Mouse (Mus musculus) adrenal gland, adult (tissue): ENCODE results near the gene Gpn2.
A peak's percentile ranks its signal among the peaks of the same experiment; 100 is the strongest.

Source experiments
- DNase-seq, 2 experiments: peaks; one replicate each; pipeline ENCODE4 v3.0.0; 2022 to 2023; ENCODE audit warnings: low spot score in 1 of 2; ENCODE audit not compliant: inconsistent age in 2 of 2

Gpn2 gene

GRCm38 (mm10) chr4:133620668-133621067 is 36.5 kb downstream of the Gpn2 start:
- DNase-seq: peak in 1 of 2 experiments; percentile 2

- no peak for DNase-seq
Observed at GRCm38 (mm10) chr4:133622161-133622695, 38.1 kb downstream of the Gpn2 start.

GRCm38 (mm10) chr4:133624830-133625229 is 40.7 kb downstream of the Gpn2 start:
- DNase-seq: no peak

- DNase-seq: peak; percentile 63 to 75
Observed at GRCm38 (mm10) chr4:133625621-133626071, 41.5 kb downstream of the Gpn2 start.

DNA sequence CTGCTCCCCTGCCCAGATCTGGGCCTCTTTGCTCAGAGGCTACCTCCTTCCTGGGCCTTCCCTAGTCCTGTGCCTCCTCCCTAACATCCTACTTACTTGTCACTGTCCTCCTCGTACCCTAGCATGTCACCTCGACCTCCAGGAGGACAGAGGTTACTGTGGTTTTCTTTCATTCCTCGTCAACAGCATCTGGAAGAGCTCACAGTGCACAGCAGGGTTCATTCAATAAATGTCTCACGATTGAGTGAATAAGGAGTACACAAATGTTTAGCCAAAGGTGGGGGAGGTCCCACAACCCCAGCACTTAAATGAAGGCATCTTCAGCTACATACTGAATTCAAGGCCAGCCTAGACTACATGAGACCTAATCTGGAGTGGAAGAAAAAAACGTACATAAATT is 42.1 kb downstream of the Gpn2 start:
- no peak for DNase-seq

- DNase-seq: no peak
Observed at GRCm38 (mm10) chr4:133626621-133627020, 42.5 kb downstream of the Gpn2 start.

DNA sequence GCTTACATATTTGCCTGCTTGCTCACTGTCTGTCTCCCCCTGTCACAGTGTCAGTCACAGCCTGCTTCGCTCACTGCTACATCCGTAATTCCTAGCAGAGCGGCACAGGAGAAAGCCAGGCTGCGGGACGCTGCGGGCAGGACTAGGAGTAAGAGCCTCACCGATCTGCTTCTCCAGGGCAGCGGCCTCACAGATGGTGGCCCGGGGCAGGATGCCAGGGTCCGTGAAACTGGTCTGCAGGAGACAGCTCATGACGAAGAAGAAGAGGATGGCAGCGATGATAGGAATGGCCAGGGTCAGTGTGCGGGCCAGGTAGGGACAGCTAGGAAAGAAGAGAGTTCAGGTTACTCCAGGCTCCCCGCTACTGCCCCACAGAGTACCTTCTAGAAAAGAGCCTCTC is 42.9 kb downstream of the Gpn2 start:
- no peak for DNase-seq

- DNase-seq: peak in 1 of 2 experiments; percentile 2
Observed at GRCm38 (mm10) chr4:133628517-133628916, 44.4 kb downstream of the Gpn2 start.

DNA sequence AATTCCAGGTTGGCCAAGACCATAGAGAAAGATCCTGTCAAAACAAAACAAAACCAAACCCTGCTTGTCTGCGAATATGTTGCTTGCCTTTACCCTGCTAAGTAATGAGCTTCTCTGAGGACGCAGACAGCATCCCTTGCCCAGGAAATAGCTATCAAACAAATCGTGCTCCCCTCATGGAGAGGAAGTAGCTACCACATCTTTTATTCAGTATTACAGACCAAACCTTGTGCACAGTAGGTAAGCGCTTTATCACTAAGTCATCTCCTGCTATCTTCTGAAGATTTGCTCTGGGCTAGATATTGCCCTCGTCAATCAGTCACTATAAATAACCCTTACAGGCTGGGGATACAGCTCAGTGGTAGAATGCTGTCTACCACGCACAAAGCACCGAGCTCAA is 45.0 kb downstream of the Gpn2 start:
- no peak for DNase-seq

DNA sequence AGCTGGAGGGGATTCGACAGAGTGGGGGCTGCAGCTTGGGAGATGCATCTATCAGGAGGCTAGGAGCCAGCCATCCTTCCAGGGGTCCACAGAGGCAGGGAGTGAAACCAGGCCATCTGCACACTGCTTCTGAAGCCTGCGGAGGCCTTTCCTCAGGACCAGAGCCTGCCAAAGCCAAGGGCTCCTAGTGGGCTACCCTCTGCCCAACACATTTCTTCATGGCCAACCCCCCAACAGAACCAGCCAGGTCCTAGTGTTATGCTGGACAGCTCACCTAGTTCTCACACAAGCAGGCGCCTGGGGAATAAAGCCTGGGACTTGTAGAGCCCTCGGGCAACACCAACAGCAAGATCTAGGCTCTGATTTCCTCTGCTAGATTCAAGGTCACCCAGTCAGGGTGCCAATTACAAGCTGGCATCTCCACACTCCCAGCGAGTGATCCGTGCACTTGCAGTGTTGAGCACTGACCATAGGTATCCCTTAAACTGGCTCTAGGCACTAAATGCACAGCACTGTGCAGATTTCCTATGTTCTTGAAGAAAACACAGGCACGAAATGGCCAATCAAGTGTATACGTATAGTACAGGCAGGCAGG is 46.3 kb downstream of the Gpn2 start:
- peak in 1 of 2 experiments; percentile 7 for DNase-seq

DNA sequence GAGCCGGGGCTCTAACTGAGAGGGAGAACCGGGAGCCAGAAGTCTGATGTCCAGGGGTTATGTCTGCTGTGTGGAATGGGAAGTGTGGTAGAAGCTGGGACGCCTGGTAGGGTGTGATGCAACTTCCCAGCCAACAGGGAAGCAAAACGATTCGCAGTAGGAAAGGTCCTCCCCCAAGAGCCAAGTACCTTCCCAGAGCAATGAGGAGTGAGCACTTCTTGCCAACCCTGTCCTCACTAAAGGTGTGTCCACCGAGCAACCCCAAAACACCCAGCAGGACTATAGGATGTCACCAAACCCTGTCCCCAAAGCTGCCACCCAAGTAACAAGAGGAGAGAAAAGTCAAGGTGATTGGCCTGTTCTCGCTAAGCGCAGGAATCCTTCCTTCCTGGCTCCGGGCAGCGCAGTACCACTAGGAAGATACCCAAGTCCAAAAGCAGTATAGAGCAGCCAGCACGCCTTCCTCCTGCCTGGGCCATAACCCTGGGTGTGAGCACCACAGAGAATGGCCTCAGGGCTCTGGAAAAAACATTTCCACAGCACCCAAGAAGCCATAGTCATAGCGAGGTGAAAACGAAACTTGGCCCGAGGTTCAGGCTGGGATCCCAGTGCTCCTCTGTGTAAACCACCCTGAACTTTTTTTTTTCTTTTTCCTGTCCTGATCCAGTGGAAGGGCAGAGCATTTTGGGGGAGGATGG is 47.1 kb downstream of the Gpn2 start:
- peak; percentile 23 to 69 for DNase-seq

DNA sequence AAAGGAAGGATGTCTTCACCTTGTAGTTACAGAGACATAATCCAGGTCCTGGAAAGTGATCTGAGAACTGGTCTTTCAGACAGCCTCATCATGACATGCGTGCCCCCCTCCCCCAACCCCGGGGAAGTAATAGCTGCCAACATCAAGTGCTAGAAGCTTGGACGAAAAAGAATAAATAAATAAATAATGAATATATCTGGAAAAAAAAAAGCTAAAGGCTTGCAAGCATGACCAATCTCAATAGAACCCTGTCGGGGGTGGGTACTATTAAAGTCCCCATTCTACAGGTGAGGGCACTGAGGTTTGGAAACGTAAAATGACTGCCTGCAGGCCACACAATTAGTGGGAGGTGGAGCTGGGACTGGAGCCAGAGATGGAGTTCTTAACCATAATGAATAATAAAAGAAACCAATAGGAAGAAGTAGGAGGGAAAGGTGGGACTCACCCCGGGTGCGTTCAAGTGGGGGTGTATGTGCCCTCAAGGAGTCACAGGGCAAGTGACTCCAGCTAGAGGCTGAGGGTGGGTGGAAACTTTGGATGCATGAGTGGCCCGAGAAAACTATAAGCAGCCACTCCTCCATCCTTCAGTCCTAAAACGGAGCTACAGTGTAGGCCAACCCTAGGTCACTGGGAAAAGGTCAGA is 47.7 kb downstream of the Gpn2 start:
- peak; percentile 18 to 52 for DNase-seq

- peak; percentile 66 to 71 for DNase-seq
Observed at GRCm38 (mm10) chr4:133632483-133633327, 48.5 kb downstream of the Gpn2 start.

GRCm38 (mm10) chr4:133633332-133634042 is 49.3 kb downstream of the Gpn2 start:
- peak; percentile 92 to 96 for DNase-seq

GRCm38 (mm10) chr4:133634043-133634410 is 49.9 kb downstream of the Gpn2 start:
- no peak for DNase-seq
